ENCODE assay signal across 8 mouse cellular contexts in genomic region chr15:3441506-3442286, GRCm38 (mm10).
DNase-seq lines count a peak whose midpoint lies in the region; ATAC-seq lines count a peak whose summit lies in the region.

No protein-coding gene starts in this region.

- H3K9ac ChIP-seq in midbrain, embryonic 12.5 days (replicated peaks), result no peak overlapping the region

- no peaks in the 10 kb centered on the region for H3K36me3 ChIP-seq in midbrain, embryonic 12.5 days

- ATAC-seq in midbrain, embryonic 12.5 days (ENCODE audit: low FRiP score, low read depth), result peak; percentile 53
- ATAC-seq in inflammation-experienced regulatory T-cells, adult 6 months, result no peak

- 58% methylated on average over 4 of the region's 4 CpGs for WGBS in midbrain, embryonic 12.5 days

- no peaks in the 10 kb centered on the region for H3K9me3 ChIP-seq in midbrain, embryonic 12.5 days

- H3K27me3 ChIP-seq in midbrain, embryonic 12.5 days, result no peaks in the 10 kb centered on the region

- H3K27ac ChIP-seq in midbrain, embryonic 12.5 days (replicated peaks), result no peak overlapping the region

- no peak overlapping the region for H3K4me3 ChIP-seq in midbrain, embryonic 12.5 days

- DNase-seq in gastrocnemius, adult 18-20 months (ENCODE audit: low spot score), result peak; percentile 60
- no peak for DNase-seq in gastrocnemius, postnatal 25 days
- peak; percentile 21 for DNase-seq in right cerebral cortex, postnatal 4 days
- no peak for DNase-seq in right cerebral cortex, postnatal 25 days
- peak; percentile 3 for DNase-seq in c-Kit-positive CD71-positive TER-119-negative erythroid progenitor cells, embryonic 14.5 days (ENCODE audit: low read depth)
- peak; percentile 28 for DNase-seq in induced T-regulatory cell, adult 2 months (ENCODE audit: low read depth)

- H3K4me1 ChIP-seq in midbrain, embryonic 12.5 days, result no peaks in the 10 kb centered on the region

- H3K4me2 ChIP-seq in midbrain, embryonic 12.5 days (replicated peaks), result no peak overlapping the region

Comparison
In these comparisons a context has a peak if more than half of its experiments do, and no peak if none do; other contexts are left out.
1. DNase-seq: peak in gastrocnemius, adult 18-20 months (single experiment), right cerebral cortex, postnatal 4 days (single experiment), c-Kit-positive CD71-positive TER-119-negative erythroid progenitor cells, embryonic 14.5 days (single experiment) and induced T-regulatory cell, adult 2 months (single experiment); none in gastrocnemius, postnatal 25 days (single experiment) and right cerebral cortex, postnatal 25 days (single experiment).